Mouse (Mus musculus) spleen, postnatal 10 days (tissue): ENCODE data around the gene Phyhd1.
A peak's percentile ranks its signal among the peaks of the same experiment; 100 is the strongest.

ENCODE experiments used
- DNase-seq, 2 experiments: peaks; one replicate each; pipeline ENCODE4 v3.0.0; 2021 to 2022; ENCODE audit warnings: low spot score in 2 of 2

Phyhd1 gene

GRCm38 (mm10) chr2:30256616-30257350 is 9.2 kb upstream of the Phyhd1 start:
- DNase-seq = no peak

GRCm38 (mm10) chr2:30257699-30258460 is 8.1 kb upstream of the Phyhd1 start:
- no peak for DNase-seq

- no peak for DNase-seq
Observed at GRCm38 (mm10) chr2:30258600-30258999, 7.4 kb upstream of the Phyhd1 start.

GRCm38 (mm10) chr2:30259131-30260064 is 6.6 kb upstream of the Phyhd1 start:
- DNase-seq = no peak

GRCm38 (mm10) chr2:30261064-30261736 is 4.8 kb upstream of the Phyhd1 start:
- DNase-seq = no peak

- no peak for DNase-seq
Observed at GRCm38 (mm10) chr2:30261921-30262839, 3.8 kb upstream of the Phyhd1 start.

GRCm38 (mm10) chr2:30262840-30263441 is 3.1 kb upstream of the Phyhd1 start:
- no peak for DNase-seq

GRCm38 (mm10) chr2:30263811-30264210 is 2.2 kb upstream of the Phyhd1 start:
- no peak for DNase-seq

GRCm38 (mm10) chr2:30264671-30265519 is 1.1 kb upstream of the Phyhd1 start:
- DNase-seq = no peak

GRCm38 (mm10) chr2:30266392-30266941 is 464 bp downstream of the Phyhd1 start:
- no peak for DNase-seq

GRCm38 (mm10) chr2:30267466-30267865 is 1.5 kb downstream of the Phyhd1 start:
- DNase-seq = no peak

GRCm38 (mm10) chr2:30268371-30268770 is 2.4 kb downstream of the Phyhd1 start:
- DNase-seq = no peak

GRCm38 (mm10) chr2:30269241-30269990 is 3.4 kb downstream of the Phyhd1 start:
- no peak for DNase-seq

GRCm38 (mm10) chr2:30270134-30270533 is 4.1 kb downstream of the Phyhd1 start:
- peak; percentile 53 to 70 for DNase-seq

GRCm38 (mm10) chr2:30280743-30281142 is 14.7 kb downstream of the Phyhd1 start, which contains the start of gene Gm28038:
Gene Gm28038 (plus strand): TSS chr2:30281043.
- no peak for DNase-seq

- DNase-seq = no peak
Observed at GRCm38 (mm10) chr2:30281651-30282050, 15.6 kb downstream of the Phyhd1 start.

GRCm38 (mm10) chr2:30283193-30283592 is 17.2 kb downstream of the Phyhd1 start:
- no peak for DNase-seq

GRCm38 (mm10) chr2:30285004-30285403 is 19.0 kb downstream of the Phyhd1 start:
- DNase-seq = no peak
